Mouse (Mus musculus) spleen, adult 10 weeks (tissue): ENCODE results near the gene Ddx3y. TPM values are rescaled to one million over a fixed set of nuclear protein-coding genes. Genes with fewer than 3 reads are reported as not detected.

Source experiments
- polyA plus RNA-seq: library from polyadenylated mRNA; stranded (reverse); fragments of 350-450 nt; fragmentation: Illumina TruSeq; extraction: RNeasy Lipid Tissue Mini Kit (QIAGEN cat#74804); gene quantifications from one replicate; pipeline ENCODE4 v1.2.3, GENCODE M21; 2015; ENCODE audit warnings: low replicate concordance; ENCODE audit not compliant: insufficient read depth

The Ddx3y gene
- polyA plus RNA-seq = 134 TPM

DNA sequence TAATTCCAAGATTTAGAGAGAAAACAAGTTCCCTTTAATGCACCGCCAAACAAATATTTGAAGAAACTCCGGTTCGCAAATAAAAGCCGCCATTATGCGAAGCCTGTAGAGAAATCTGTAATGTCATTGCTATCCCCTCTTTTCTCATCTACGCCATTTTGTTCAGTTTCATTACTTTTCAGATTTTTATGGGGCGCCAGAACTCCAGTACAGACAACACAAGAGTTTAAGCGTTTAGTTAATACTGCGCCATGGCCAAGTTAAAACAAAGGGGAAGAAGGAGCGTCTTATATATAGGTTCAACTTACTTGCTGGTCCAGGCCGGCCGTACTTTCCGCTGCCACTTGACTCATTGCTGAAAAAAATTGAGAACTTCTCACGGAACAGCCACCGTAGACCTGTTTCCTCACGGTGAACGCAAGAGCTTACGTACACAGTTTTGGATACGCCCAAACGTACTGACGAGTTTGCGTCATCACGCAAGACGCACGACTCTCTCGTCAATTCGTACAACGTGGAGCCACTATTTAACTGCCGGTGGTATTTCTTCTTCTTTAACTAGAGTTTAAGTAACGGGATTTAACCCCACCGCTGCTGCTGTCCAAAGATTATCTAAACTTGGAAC lies at the start of gene Ddx3y:
Gene Ddx3y, minus strand, starts transcription at position 459 of the 625 bp plus-strand sequence.

DNA sequence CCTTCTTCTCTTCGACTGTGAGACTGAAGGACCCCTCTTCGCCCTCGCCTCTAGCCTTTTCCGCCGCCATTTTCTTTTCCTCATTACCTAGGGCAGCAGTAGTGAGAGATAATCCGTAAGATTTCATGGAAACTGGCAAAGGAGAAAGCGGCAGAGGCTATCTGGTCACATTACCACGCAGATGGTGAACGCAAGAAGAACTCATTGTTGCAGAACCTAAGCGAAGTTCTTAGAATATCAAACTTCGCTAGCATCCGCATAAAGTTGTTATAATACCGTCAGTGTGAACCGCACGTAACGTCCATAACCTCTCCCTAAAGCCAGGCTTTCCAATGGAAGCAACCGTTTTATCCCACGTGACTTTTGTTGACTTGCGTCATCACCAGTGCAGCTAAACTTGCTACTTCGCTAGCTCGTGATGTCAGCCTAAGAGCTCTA lies 41.0 kb downstream of the Ddx3y start, which contains the start of gene Uty:
Gene Uty, minus strand, starts transcription at position 334 of the 438 bp plus-strand sequence.

Other genes starting within 250 kb of the Ddx3y start
- 27.7 TPM for gene Uty, start 40.9 kb downstream of the Ddx3y start, polyA plus RNA-seq
- gene Usp9y, start 173.2 kb upstream of the Ddx3y start, polyA plus RNA-seq = not detected